15 mouse cellular contexts compared by ENCODE assay signal in the genomic region with DNA sequence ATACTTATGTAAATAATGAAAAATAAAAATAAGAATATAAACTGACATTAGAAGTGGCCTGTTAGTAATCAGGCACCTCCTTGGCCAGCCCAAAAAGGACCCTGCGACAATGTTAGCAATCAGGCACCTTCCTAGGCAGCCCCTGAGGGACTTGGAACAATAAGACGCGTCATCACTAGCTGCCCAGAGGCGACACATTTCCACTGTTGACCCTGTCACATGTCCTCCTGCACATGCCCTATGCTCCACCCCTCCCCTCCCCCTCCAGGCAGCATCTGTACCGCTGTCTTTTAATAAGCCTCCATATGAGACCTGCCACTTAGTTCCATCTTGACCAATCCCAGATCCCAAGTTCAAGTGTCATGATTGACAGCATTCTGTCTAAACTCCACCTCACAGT.
DNase-seq lines count a peak whose midpoint lies in the region; ATAC-seq and TF ChIP-seq lines count a peak whose summit lies in the region.
"Had no signal": no experiment of that assay in that cellular context is flagged by ENCODE, and none has a peak within 500 bp of the region (broad histone marks: within the 10 kb centered on the region; RNA-seq: fewer than 3 reads in every experiment).

No protein-coding gene starts in this region.

- peaks cover 5% of the 10 kb centered on the region for H3K4me1 ChIP-seq in kidney, postnatal 0 days (replicated peaks; ENCODE audit: insufficient read depth, low read length)
- peaks cover 8% of the 10 kb centered on the region for H3K4me1 ChIP-seq in midbrain, embryonic 15.5 days
- H3K4me1 ChIP-seq in midbrain, embryonic 11.5 days (ENCODE audit: control insufficient read depth, insufficient read depth, low read length) = peaks cover 1% of the 10 kb centered on the region
- H3K4me1 ChIP-seq: liver, embryonic 13.5 days had no signal

- no peak overlapping the region for H3K9ac ChIP-seq in kidney, postnatal 0 days (ENCODE audit: low read depth, low read length)
- no peak overlapping the region for H3K9ac ChIP-seq in midbrain, embryonic 15.5 days
- no peak overlapping the region for H3K9ac ChIP-seq in midbrain, embryonic 11.5 days (ENCODE audit: low read length)
- H3K9ac ChIP-seq: forebrain, embryonic 13.5 days; liver, embryonic 13.5 days had no signal

- H3K9me3 ChIP-seq in kidney, postnatal 0 days (replicated peaks; ENCODE audit: low read length) = no peaks in the 10 kb centered on the region
- H3K9me3 ChIP-seq in midbrain, embryonic 15.5 days = no peaks in the 10 kb centered on the region
- H3K9me3 ChIP-seq in midbrain, embryonic 11.5 days (ENCODE audit: control insufficient read depth, low read length) = no peaks in the 10 kb centered on the region
- H3K9me3 ChIP-seq: forebrain, embryonic 13.5 days; liver, embryonic 13.5 days had no signal

- TF ChIP-seq CTCF in kidney, postnatal 0 days (IDR thresholded peaks at IDR 0.05; ENCODE audit: low read depth) = no peak

- no peaks in the 10 kb centered on the region for H3K36me3 ChIP-seq in kidney, postnatal 0 days (ENCODE audit: insufficient read depth, low read length)
- H3K36me3 ChIP-seq in midbrain, embryonic 15.5 days (replicated peaks) = no peaks in the 10 kb centered on the region
- H3K36me3 ChIP-seq in midbrain, embryonic 11.5 days (ENCODE audit: control insufficient read depth, insufficient read depth, low read length) = no peaks in the 10 kb centered on the region
- H3K36me3 ChIP-seq: liver, embryonic 13.5 days had no signal

- no peak overlapping the region for H3K4me2 ChIP-seq in kidney, postnatal 0 days (ENCODE audit: low read length)
- H3K4me2 ChIP-seq in midbrain, embryonic 15.5 days = no peak overlapping the region
- no peak overlapping the region for H3K4me2 ChIP-seq in midbrain, embryonic 11.5 days
- H3K4me2 ChIP-seq: forebrain, embryonic 13.5 days; liver, embryonic 13.5 days had no signal

- intact Hi-C loops in heart, postnatal 14 days (cut with DNase I) = no loop called here

- no peak overlapping the region for H3K4me3 ChIP-seq in kidney, postnatal 0 days (replicated peaks; ENCODE audit: low read depth, low read length)
- H3K4me3 ChIP-seq in midbrain, embryonic 15.5 days = no peak overlapping the region
- no peak overlapping the region for H3K4me3 ChIP-seq in midbrain, embryonic 11.5 days (ENCODE audit: low read depth, low read length)
- H3K4me3 ChIP-seq: forebrain, embryonic 13.5 days; left cerebral cortex, adult 2 months; liver, embryonic 13.5 days had no signal

- WGBS in kidney, postnatal 0 days = 73% methylated on average over 5 of the region's 5 CpGs
- WGBS in midbrain, embryonic 15.5 days = 55% methylated on average over 5 of the region's 5 CpGs
- WGBS in midbrain, embryonic 11.5 days = 71% methylated on average over 5 of the region's 5 CpGs

- no peak overlapping the region for H3K27ac ChIP-seq in kidney, postnatal 0 days
- no peak overlapping the region for H3K27ac ChIP-seq in midbrain, embryonic 15.5 days
- H3K27ac ChIP-seq in midbrain, embryonic 11.5 days (ENCODE audit: low read depth, low read length) = no peak overlapping the region
- H3K27ac ChIP-seq: forebrain, embryonic 13.5 days; hindbrain, postnatal 0 days; left cerebral cortex, adult 2 months; liver, embryonic 13.5 days had no signal

- no peak for ATAC-seq in kidney, postnatal 0 days (replicated peaks; ENCODE audit: low FRiP score, low read depth)
- 0 out of 2 replicates have a peak, but pooled peaks have one; percentile 27 for ATAC-seq in midbrain, embryonic 15.5 days (replicated peaks)
- ATAC-seq in midbrain, embryonic 11.5 days (ENCODE audit: low FRiP score) = no peak
- ATAC-seq: activated CD4-positive, CD25-positive, alpha-beta regulatory T cell, adult 4 months; forebrain, embryonic 13.5 days; hindbrain, postnatal 0 days had no signal

- no peaks in the 10 kb centered on the region for H3K27me3 ChIP-seq in kidney, postnatal 0 days (ENCODE audit: insufficient read depth, low read length)
- H3K27me3 ChIP-seq in midbrain, embryonic 15.5 days (replicated peaks) = no peaks in the 10 kb centered on the region
- H3K27me3 ChIP-seq in midbrain, embryonic 11.5 days (ENCODE audit: control insufficient read depth, insufficient read depth, low read length) = no peaks in the 10 kb centered on the region
- H3K27me3 ChIP-seq: forebrain, embryonic 13.5 days; liver, embryonic 13.5 days had no signal

- DNase-seq in heart, adult 11 months = peak; percentile 93
- DNase-seq in heart, postnatal 14 days = no peak
- peak; percentile 24 for DNase-seq in kidney, postnatal 0 days (ENCODE audit: low spot score)
- no peak for DNase-seq in kidney, adult 18-20 months
- DNase-seq in midbrain, embryonic 11.5 days (ENCODE audit: low spot score, missing footprints) = no peak
- DNase-seq in retina, embryonic 14.5 days (ENCODE audit: low spot score) = peak; percentile 45
- DNase-seq in thymus, postnatal 14 days = no peak
- DNase-seq: kidney, adult 2 months; liver, embryonic 13.5 days; thymus, postnatal 25 days had no signal

Comparison
In these comparisons a context has a peak if more than half of its experiments do, and no peak if none do; other contexts are left out.
1. DNase-seq: peak in heart, adult 11 months (single experiment), kidney, postnatal 0 days (single experiment) and retina, embryonic 14.5 days (single experiment); none in heart, postnatal 14 days (0 of 2), kidney, adult 18-20 months (single experiment), midbrain, embryonic 11.5 days (single experiment) and thymus, postnatal 14 days (single experiment).